Mouse (Mus musculus): Measurements from ENCODE around the gene Ada. TPM values are rescaled to one million over a fixed set of nuclear protein-coding genes. Genes with fewer than 3 reads are reported as not detected.

The Ada gene
- polyA plus RNA-seq, 1 experiment from 2014 or later = 5.6 TPM

DNA sequence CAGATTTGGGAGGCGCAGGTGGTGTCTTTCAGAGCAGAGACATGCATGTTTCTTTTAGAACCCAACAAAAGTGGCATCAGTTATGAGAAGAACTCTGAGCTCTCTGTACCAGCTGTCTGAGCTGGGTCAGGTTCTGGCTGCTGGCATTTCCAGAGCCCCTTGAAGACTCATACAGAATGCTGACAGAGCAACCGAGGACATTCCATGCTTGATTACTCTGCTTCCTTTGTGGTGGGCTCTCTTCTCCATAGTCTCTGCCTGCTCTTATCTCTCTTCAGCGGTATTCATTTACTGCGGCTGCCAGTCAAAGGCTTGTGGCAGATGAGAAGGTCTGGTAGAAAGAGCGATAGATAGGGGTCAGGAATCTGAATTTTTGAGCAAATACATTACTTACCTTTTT, 63.8 kb downstream of the Ada start:
- H3K9me3 ChIP-seq (ENCODE audit: control insufficient read depth, low read length) = no peaks in the 10 kb centered on the region
- no peak overlapping the region for H3K4me2 ChIP-seq
- no peak overlapping the region for H3K4me3 ChIP-seq (ENCODE audit: low read depth, low read length)
- no peak overlapping the region for H3K27ac ChIP-seq (ENCODE audit: low read depth, low read length)
- peaks cover 15% of the 10 kb centered on the region for H3K4me1 ChIP-seq (ENCODE audit: control insufficient read depth, insufficient read depth, low read length)
- H3K36me3 ChIP-seq (ENCODE audit: control insufficient read depth, insufficient read depth, low read length) = no peaks in the 10 kb centered on the region
- no peaks in the 10 kb centered on the region for H3K27me3 ChIP-seq (ENCODE audit: control insufficient read depth, insufficient read depth, low read length)
- DNase-seq (ENCODE audit: low spot score, missing footprints) (peak; percentile 39), ATAC-seq (ENCODE audit: low FRiP score) (no peak)
- H3K9ac ChIP-seq (ENCODE audit: low read length) = no peak overlapping the region
- 79% methylated on average over 5 of the region's 5 CpGs for WGBS

GRCm38 (mm10) chr2:163685761-163686200, 64.3 kb downstream of the Ada start:
- no peaks in the 10 kb centered on the region for H3K27me3 ChIP-seq (ENCODE audit: control insufficient read depth, insufficient read depth, low read length)
- WGBS = 86% methylated on average over 6 of the region's 6 CpGs
- H3K4me2 ChIP-seq = no peak overlapping the region
- ATAC-seq (ENCODE audit: low FRiP score) = no peak
- peaks cover 10% of the 10 kb centered on the region for H3K4me1 ChIP-seq (ENCODE audit: control insufficient read depth, insufficient read depth, low read length)
- H3K4me3 ChIP-seq (ENCODE audit: low read depth, low read length) = no peak overlapping the region
- peak; percentile 66 for DNase-seq (ENCODE audit: low spot score, missing footprints)
- no peak overlapping the region for H3K9ac ChIP-seq (ENCODE audit: low read length)
- H3K27ac ChIP-seq (ENCODE audit: low read depth, low read length) = no peak overlapping the region
- H3K9me3 ChIP-seq (ENCODE audit: control insufficient read depth, low read length) = no peaks in the 10 kb centered on the region
- H3K36me3 ChIP-seq (ENCODE audit: control insufficient read depth, insufficient read depth, low read length) = no peaks in the 10 kb centered on the region

DNA sequence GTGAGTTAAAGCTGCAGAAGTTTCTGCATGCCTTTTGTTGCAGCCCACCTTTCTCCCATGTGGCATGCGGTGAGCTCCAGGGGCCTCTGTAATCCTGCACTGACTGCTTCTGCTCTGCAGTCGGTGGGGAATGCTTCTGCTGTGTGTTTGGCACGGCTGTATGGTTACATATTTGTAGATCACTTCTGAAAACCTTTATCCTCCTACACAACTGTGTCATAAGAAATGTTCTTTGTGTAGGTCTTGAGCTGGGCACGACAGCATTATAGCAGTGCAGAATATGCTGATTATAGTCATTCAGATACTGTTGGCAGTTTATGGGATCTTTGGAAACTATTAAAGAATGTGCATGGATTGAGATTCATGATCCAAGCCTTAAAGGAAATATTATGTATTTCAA, 64.8 kb downstream of the Ada start:
- 70% methylated on average over 4 of the region's 4 CpGs for WGBS
- H3K9ac ChIP-seq (ENCODE audit: low read length) = no peak overlapping the region
- H3K4me2 ChIP-seq = no peak overlapping the region
- no peak overlapping the region for H3K27ac ChIP-seq (ENCODE audit: low read depth, low read length)
- peak; percentile 33 for DNase-seq (ENCODE audit: low spot score, missing footprints)
- ATAC-seq (ENCODE audit: low FRiP score) = no peak
- no peaks in the 10 kb centered on the region for H3K9me3 ChIP-seq (ENCODE audit: control insufficient read depth, low read length)
- H3K4me3 ChIP-seq (ENCODE audit: low read depth, low read length) = no peak overlapping the region
- no peaks in the 10 kb centered on the region for H3K36me3 ChIP-seq (ENCODE audit: control insufficient read depth, insufficient read depth, low read length)
- peaks cover 5% of the 10 kb centered on the region for H3K4me1 ChIP-seq (ENCODE audit: control insufficient read depth, insufficient read depth, low read length)
- no peaks in the 10 kb centered on the region for H3K27me3 ChIP-seq (ENCODE audit: control insufficient read depth, insufficient read depth, low read length)

DNA sequence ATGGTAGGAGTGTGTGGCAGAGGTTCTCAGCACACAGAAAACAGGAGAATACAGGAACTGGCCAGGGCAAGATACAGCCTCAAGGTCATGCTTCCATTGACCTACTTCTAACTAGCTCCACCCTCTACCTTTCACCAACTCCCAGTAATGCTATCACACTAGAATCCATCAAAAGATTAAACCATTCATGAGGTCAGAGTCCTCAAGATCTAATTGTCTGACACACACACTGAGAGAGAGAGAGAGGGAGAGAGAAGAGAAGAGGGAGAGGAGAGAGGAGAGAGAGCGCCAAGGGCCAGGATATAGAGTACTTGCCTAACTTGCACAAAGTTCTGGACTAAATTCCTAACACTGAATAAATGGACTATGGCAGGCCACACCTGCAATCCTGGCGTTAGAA, 67.7 kb downstream of the Ada start:
- Histone ChIP-seq H3K4me3 (ENCODE audit: low read depth, low read length) (no peak overlapping the region), H3K27ac (ENCODE audit: low read depth, low read length) (no peak overlapping the region), H3K4me1 (ENCODE audit: control insufficient read depth, insufficient read depth, low read length) (no peaks in the 10 kb centered on the region), H3K27me3 (ENCODE audit: control insufficient read depth, insufficient read depth, low read length) (no peaks in the 10 kb centered on the region), H3K4me2 (no peak overlapping the region), H3K9me3 (ENCODE audit: control insufficient read depth, low read length) (no peaks in the 10 kb centered on the region), H3K9ac (ENCODE audit: low read length) (no peak overlapping the region), H3K36me3 (ENCODE audit: control insufficient read depth, insufficient read depth, low read length) (no peaks in the 10 kb centered on the region)
- no peak for DNase-seq (ENCODE audit: low spot score, missing footprints)
- 79% methylated on average over 2 of the region's 2 CpGs for WGBS
- no peak for ATAC-seq (ENCODE audit: low FRiP score)

GRCm38 (mm10) chr2:163676745-163677144, 73.3 kb downstream of the Ada start:
- 89% methylated on average over 3 of the region's 3 CpGs for WGBS
- H3K4me2 ChIP-seq = no peak overlapping the region
- H3K9me3 ChIP-seq (ENCODE audit: control insufficient read depth, low read length) = no peaks in the 10 kb centered on the region
- DNase-seq (ENCODE audit: low spot score, missing footprints) (peak; percentile 75), ATAC-seq (ENCODE audit: low FRiP score) (no peak)
- H3K36me3 ChIP-seq (ENCODE audit: control insufficient read depth, insufficient read depth, low read length) = no peaks in the 10 kb centered on the region
- H3K9ac ChIP-seq (ENCODE audit: low read length) = no peak overlapping the region
- H3K4me3 ChIP-seq (ENCODE audit: low read depth, low read length) = no peak overlapping the region
- H3K27me3 ChIP-seq (ENCODE audit: control insufficient read depth, insufficient read depth, low read length) = no peaks in the 10 kb centered on the region
- no peak overlapping the region for H3K27ac ChIP-seq (ENCODE audit: low read depth, low read length)
- peaks cover 5% of the 10 kb centered on the region; the same call in 1 of the 2 replicates for H3K4me1 ChIP-seq (ENCODE audit: control insufficient read depth, insufficient read depth, low read length)

Other genes with a start within 250 kb of the Ada start
- not detected in 2 replicates for gene Hnf4a, start 243.4 kb downstream of the Ada start, polyA plus RNA-seq (2014; fragmentation: Nextera tagmentation; extraction: Ambion mirVana)
- gene Ttpal, start 147.9 kb downstream of the Ada start, polyA plus RNA-seq (2014; fragmentation: Nextera tagmentation; extraction: Ambion mirVana) = 39.9 and 44.5 TPM in 2 replicates
- 35.0 and 38.8 TPM in 2 replicates for gene Serinc3, start 105.1 kb downstream of the Ada start, polyA plus RNA-seq (2014; fragmentation: Nextera tagmentation; extraction: Ambion mirVana)
- 153 and 162 TPM in 2 replicates for gene Pkig, start 91.9 kb downstream of the Ada start, polyA plus RNA-seq (2014; fragmentation: Nextera tagmentation; extraction: Ambion mirVana)
- 0.40 and 0.54 TPM in 2 replicates for gene Ccn5, start 70.6 kb upstream of the Ada start, polyA plus RNA-seq (2014; fragmentation: Nextera tagmentation; extraction: Ambion mirVana)
- gene Kcnk15, start 103.4 kb upstream of the Ada start, polyA plus RNA-seq (2014; fragmentation: Nextera tagmentation; extraction: Ambion mirVana) = not detected in 2 replicates
- gene Rims4, start 168.4 kb upstream of the Ada start, polyA plus RNA-seq (2014; fragmentation: Nextera tagmentation; extraction: Ambion mirVana) = 0.62 and 1.1 TPM in 2 replicates
- gene Ywhab, start 244.7 kb upstream of the Ada start, polyA plus RNA-seq (2014; fragmentation: Nextera tagmentation; extraction: Ambion mirVana) = 352 and 354 TPM in 2 replicates

Data from midbrain, embryonic 11.5 days (tissue).